Mouse (Mus musculus): ENCODE data around the gene Prkag3. TPM values are rescaled to one million over a fixed set of nuclear protein-coding genes. Genes with fewer than 3 reads are reported as not detected.

The Prkag3 gene
- polyA plus RNA-seq, 1 experiment from 2014 or later = not detected

GRCm38 (mm10) chr1:74771931-74772620 lies 23.1 kb upstream of the Prkag3 start:
- Histone ChIP-seq H3K36me3 (ENCODE audit: control insufficient read depth, insufficient read depth, low read length) (no peaks in the 10 kb centered on the region), H3K27me3 (ENCODE audit: control insufficient read depth, insufficient read depth, low read length) (peaks cover 69% of the 10 kb centered on the region), H3K27ac (replicated peaks; ENCODE audit: low read depth, low read length) (no peak overlapping the region), H3K4me3 (ENCODE audit: low read depth, low read length) (peak overlapping the region; percentile 36), H3K4me1 (ENCODE audit: control insufficient read depth, insufficient read depth, low read length) (peaks cover 8% of the 10 kb centered on the region; the same call in 1 of the 2 replicates), H3K4me2 (ENCODE audit: low read depth, severe bottlenecking) (peak overlapping the region; percentile 78), H3K9me3 (ENCODE audit: control insufficient read depth, low read length) (no peaks in the 10 kb centered on the region), H3K9ac (ENCODE audit: low read length) (no peak overlapping the region)
- ATAC-seq (ENCODE audit: insufficient number of reproducible peaks, low FRiP score, low TSS enrichment, low read depth) = no peak
- under 1% methylated on average over 45 of the region's 51 CpGs for WGBS
- DNase-seq (ENCODE audit: low spot score) = peak; percentile 58

GRCm38 (mm10) chr1:74771845-74771930 lies 22.7 kb upstream of the Prkag3 start, which contains the start of gene Wnt6:
TSS of gene Wnt6 (plus strand) at chr1:74771892.
- H3K9me3 ChIP-seq (ENCODE audit: control insufficient read depth, low read length) = no peaks in the 10 kb centered on the region
- H3K9ac ChIP-seq (ENCODE audit: low read length) = 0 out of 2 replicates have a peak within 1 kb of the TSS, but pooled peaks have one; percentile 4
- H3K36me3 ChIP-seq (ENCODE audit: control insufficient read depth, insufficient read depth, low read length) = no peaks in the 10 kb centered on the region
- peak within 1 kb of the TSS; percentile 36 for H3K4me3 ChIP-seq (ENCODE audit: low read depth, low read length)
- H3K4me2 ChIP-seq (ENCODE audit: low read depth, severe bottlenecking) = peak within 1 kb of the TSS; percentile 78
- DNase-seq (ENCODE audit: low spot score) = no peak
- WGBS = no CpG with 5 or more reads among the region's 8 CpGs
- no peak for ATAC-seq (ENCODE audit: insufficient number of reproducible peaks, low FRiP score, low TSS enrichment, low read depth)
- peaks cover 67% of the 10 kb centered on the region for H3K27me3 ChIP-seq (ENCODE audit: control insufficient read depth, insufficient read depth, low read length)
- no peak within 1 kb of the TSS for H3K27ac ChIP-seq (replicated peaks; ENCODE audit: low read depth, low read length)
- peaks cover 8% of the 10 kb centered on the region; the same call in 1 of the 2 replicates for H3K4me1 ChIP-seq (ENCODE audit: control insufficient read depth, insufficient read depth, low read length)

GRCm38 (mm10) chr1:74771467-74771844 lies 22.4 kb upstream of the Prkag3 start:
- 0 out of 2 replicates have a peak overlapping the region, but pooled peaks have one; percentile 4 for H3K9ac ChIP-seq (ENCODE audit: low read length)
- DNase-seq (ENCODE audit: low spot score) (no peak), ATAC-seq (ENCODE audit: insufficient number of reproducible peaks, low FRiP score, low TSS enrichment, low read depth) (peak; percentile 52; the same call in 1 of the 2 replicates)
- peak overlapping the region; percentile 78 for H3K4me2 ChIP-seq (ENCODE audit: low read depth, severe bottlenecking)
- H3K4me1 ChIP-seq (ENCODE audit: control insufficient read depth, insufficient read depth, low read length) = peaks cover 8% of the 10 kb centered on the region; the same call in 1 of the 2 replicates
- H3K27ac ChIP-seq (replicated peaks; ENCODE audit: low read depth, low read length) = no peak overlapping the region
- 0% methylated on average over 9 of the region's 26 CpGs for WGBS
- H3K4me3 ChIP-seq (ENCODE audit: low read depth, low read length) = peak overlapping the region; percentile 36
- H3K27me3 ChIP-seq (ENCODE audit: control insufficient read depth, insufficient read depth, low read length) = peaks cover 65% of the 10 kb centered on the region
- H3K9me3 ChIP-seq (ENCODE audit: control insufficient read depth, low read length) = no peaks in the 10 kb centered on the region
- no peaks in the 10 kb centered on the region for H3K36me3 ChIP-seq (ENCODE audit: control insufficient read depth, insufficient read depth, low read length)

- H3K36me3 ChIP-seq (ENCODE audit: control insufficient read depth, insufficient read depth, low read length) = no peaks in the 10 kb centered on the region
- no peak overlapping the region for H3K9ac ChIP-seq (ENCODE audit: low read length)
- no peak overlapping the region for H3K27ac ChIP-seq (replicated peaks; ENCODE audit: low read depth, low read length)
- peak overlapping the region; percentile 36 for H3K4me3 ChIP-seq (ENCODE audit: low read depth, low read length)
- H3K27me3 ChIP-seq (ENCODE audit: control insufficient read depth, insufficient read depth, low read length) = peaks cover 65% of the 10 kb centered on the region
- ATAC-seq (ENCODE audit: insufficient number of reproducible peaks, low FRiP score, low TSS enrichment, low read depth) = peak; percentile 16; the same call in 1 of the 2 replicates
- no peaks in the 10 kb centered on the region for H3K9me3 ChIP-seq (ENCODE audit: control insufficient read depth, low read length)
- H3K4me2 ChIP-seq (ENCODE audit: low read depth, severe bottlenecking) = peak overlapping the region; percentile 78
- peaks cover 8% of the 10 kb centered on the region; the same call in 1 of the 2 replicates for H3K4me1 ChIP-seq (ENCODE audit: control insufficient read depth, insufficient read depth, low read length)
- WGBS = under 1% methylated on average over 35 of the region's 35 CpGs
- peak; percentile 60 for DNase-seq (ENCODE audit: low spot score)
Observed at GRCm38 (mm10) chr1:74770727-74771466, 21.9 kb upstream of the Prkag3 start.

- Histone ChIP-seq H3K27ac (replicated peaks; ENCODE audit: low read depth, low read length) (no peak overlapping the region), H3K4me1 (ENCODE audit: control insufficient read depth, insufficient read depth, low read length) (no peaks in the 10 kb centered on the region), H3K9ac (ENCODE audit: low read length) (no peak overlapping the region), H3K9me3 (ENCODE audit: control insufficient read depth, low read length) (no peaks in the 10 kb centered on the region), H3K36me3 (ENCODE audit: control insufficient read depth, insufficient read depth, low read length) (no peaks in the 10 kb centered on the region), H3K4me3 (ENCODE audit: low read depth, low read length) (no peak overlapping the region), H3K4me2 (ENCODE audit: low read depth, severe bottlenecking) (no peak overlapping the region), H3K27me3 (ENCODE audit: control insufficient read depth, insufficient read depth, low read length) (peaks cover under 1% of the 10 kb centered on the region; the same call in 1 of the 2 replicates)
- DNase-seq (ENCODE audit: low spot score) = peak; percentile 84
- no peak for ATAC-seq (ENCODE audit: insufficient number of reproducible peaks, low FRiP score, low TSS enrichment, low read depth)
- 5% methylated on average over 6 of the region's 6 CpGs for WGBS
Observed at GRCm38 (mm10) chr1:74763081-74763480, 14.1 kb upstream of the Prkag3 start.

GRCm38 (mm10) chr1:74759773-74760172 lies 10.8 kb upstream of the Prkag3 start:
- DNase-seq (ENCODE audit: low spot score) (peak; percentile 58), ATAC-seq (ENCODE audit: insufficient number of reproducible peaks, low FRiP score, low TSS enrichment, low read depth) (no peak)
- Histone ChIP-seq H3K9ac (ENCODE audit: low read length) (no peak overlapping the region), H3K27ac (replicated peaks; ENCODE audit: low read depth, low read length) (no peak overlapping the region), H3K27me3 (ENCODE audit: control insufficient read depth, insufficient read depth, low read length) (no peaks in the 10 kb centered on the region), H3K36me3 (ENCODE audit: control insufficient read depth, insufficient read depth, low read length) (no peaks in the 10 kb centered on the region), H3K9me3 (ENCODE audit: control insufficient read depth, low read length) (no peaks in the 10 kb centered on the region), H3K4me3 (ENCODE audit: low read depth, low read length) (no peak overlapping the region), H3K4me2 (ENCODE audit: low read depth, severe bottlenecking) (no peak overlapping the region), H3K4me1 (ENCODE audit: control insufficient read depth, insufficient read depth, low read length) (no peaks in the 10 kb centered on the region)
- 24% methylated on average over 4 of the region's 4 CpGs for WGBS

GRCm38 (mm10) chr1:74754175-74754785 lies 5.3 kb upstream of the Prkag3 start:
- H3K9me3 ChIP-seq (ENCODE audit: control insufficient read depth, low read length) = no peaks in the 10 kb centered on the region
- H3K9ac ChIP-seq (ENCODE audit: low read length) = no peak overlapping the region
- H3K27ac ChIP-seq (replicated peaks; ENCODE audit: low read depth, low read length) = no peak overlapping the region
- no peaks in the 10 kb centered on the region for H3K27me3 ChIP-seq (ENCODE audit: control insufficient read depth, insufficient read depth, low read length)
- no peaks in the 10 kb centered on the region for H3K36me3 ChIP-seq (ENCODE audit: control insufficient read depth, insufficient read depth, low read length)
- WGBS = 51% methylated on average over 5 of the region's 5 CpGs
- DNase-seq (ENCODE audit: low spot score) (no peak), ATAC-seq (ENCODE audit: insufficient number of reproducible peaks, low FRiP score, low TSS enrichment, low read depth) (peak; percentile 44; the same call in 1 of the 2 replicates)
- no peak overlapping the region for H3K4me2 ChIP-seq (ENCODE audit: low read depth, severe bottlenecking)
- no peak overlapping the region for H3K4me3 ChIP-seq (ENCODE audit: low read depth, low read length)
- no peaks in the 10 kb centered on the region for H3K4me1 ChIP-seq (ENCODE audit: control insufficient read depth, insufficient read depth, low read length)

GRCm38 (mm10) chr1:74753266-74753974 lies 4.4 kb upstream of the Prkag3 start:
- Histone ChIP-seq H3K27ac (replicated peaks; ENCODE audit: low read depth, low read length) (no peak overlapping the region), H3K36me3 (ENCODE audit: control insufficient read depth, insufficient read depth, low read length) (no peaks in the 10 kb centered on the region), H3K4me1 (ENCODE audit: control insufficient read depth, insufficient read depth, low read length) (no peaks in the 10 kb centered on the region), H3K9ac (ENCODE audit: low read length) (no peak overlapping the region), H3K27me3 (ENCODE audit: control insufficient read depth, insufficient read depth, low read length) (0 out of 2 replicates have a peak, but pooled peaks cover 7% of the 10 kb centered on the region), H3K4me3 (ENCODE audit: low read depth, low read length) (no peak overlapping the region), H3K9me3 (ENCODE audit: control insufficient read depth, low read length) (no peaks in the 10 kb centered on the region), H3K4me2 (ENCODE audit: low read depth, severe bottlenecking) (no peak overlapping the region)
- ATAC-seq (ENCODE audit: insufficient number of reproducible peaks, low FRiP score, low TSS enrichment, low read depth) (no peak), DNase-seq (ENCODE audit: low spot score) (no peak)
- 80% methylated on average over 8 of the region's 8 CpGs for WGBS

Measured in limb, embryonic 11.5 days (tissue).